Mouse (Mus musculus): Measurements from ENCODE around the gene Ppp1r3f.

DNA sequence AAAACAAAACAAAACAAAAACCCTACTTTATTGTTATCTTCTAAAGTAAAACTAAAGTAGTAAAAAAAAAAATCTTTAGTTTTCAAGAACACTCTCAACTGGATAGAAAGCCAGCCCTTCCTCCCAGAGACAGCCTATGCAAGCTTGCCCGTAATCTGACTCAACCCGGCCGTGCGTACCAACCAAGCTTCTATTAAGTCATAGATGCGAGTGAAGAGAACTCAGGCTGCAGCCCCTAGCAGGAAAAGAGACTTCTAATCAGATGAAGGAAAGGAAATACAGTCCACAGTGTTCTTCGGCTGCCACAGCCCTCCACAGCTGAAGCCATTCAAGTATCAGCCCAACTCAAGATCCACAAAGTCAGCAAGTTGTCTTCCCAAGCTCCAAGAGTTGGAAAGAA, 7.7 kb downstream of the Ppp1r3f start:
- TF ChIP-seq CTCF (IDR thresholded peaks at IDR 0.05; ENCODE audit: insufficient read depth, low read depth, low read length) (no peak), POLR2A (IDR thresholded peaks at IDR 0.05; ENCODE audit: insufficient read depth, low read depth, low read length) (no peak)

Data from olfactory bulb, adult 2 months (tissue).